Mouse (Mus musculus) ES-E14 (cell line): Measurements from ENCODE around the gene Klhdc7b.

Experiments used
- CHD2 ChIP-seq: IDR thresholded peaks from 2 replicates; pipeline ENCODE4 v1.6.1; 2014; ENCODE audit warnings: mild to moderate bottlenecking, low read depth, low read length, inconsistent platforms
- MAFK ChIP-seq: IDR thresholded peaks from 2 replicates; pipeline ENCODE4 v1.6.1; 2014; ENCODE audit warnings: mild to moderate bottlenecking, low read depth, low read length, inconsistent platforms; ENCODE audit not compliant: insufficient read depth
- ZC3H11A ChIP-seq: IDR thresholded peaks from 2 replicates; pipeline ENCODE4 v1.6.1; 2012; ENCODE audit warnings: low read depth, mild to moderate bottlenecking, inconsistent platforms, low read length, borderline replicate concordance

GRCm38 (mm10) chr15:89336422-89336821 lies 48.3 kb upstream of the Klhdc7b start:
- TF ChIP-seq CHD2 (no peak), MAFK (no peak), ZC3H11A (no peak)
